Mouse (Mus musculus): Measurements from ENCODE around the gene Rnf144b. TPM values are rescaled to one million over a fixed set of nuclear protein-coding genes. Genes with fewer than 3 reads are reported as not detected.

Gene Rnf144b
- polyA plus RNA-seq, 1 experiment from 2014 or later: 0.91 TPM

GRCm38 (mm10) chr13:47135741-47136140, 13.3 kb downstream of the Rnf144b start:
- no peaks in the 10 kb centered on the region for H3K9me3 ChIP-seq (replicated peaks; ENCODE audit: control insufficient read depth, low read length)
- no peak overlapping the region for H3K9ac ChIP-seq (ENCODE audit: low read length)
- no peaks in the 10 kb centered on the region for H3K27me3 ChIP-seq (replicated peaks; ENCODE audit: control insufficient read depth, insufficient read depth, low read length)
- H3K4me2 ChIP-seq (ENCODE audit: low read length): no peak overlapping the region
- H3K4me1 ChIP-seq (ENCODE audit: control insufficient read depth, insufficient read depth, low read length): no peaks in the 10 kb centered on the region
- ATAC-seq (no peak), DNase-seq (ENCODE audit: low spot score) (no peak)
- 90% methylated on average over 7 of the region's 7 CpGs for WGBS
- H3K4me3 ChIP-seq (ENCODE audit: low read depth, low read length): no peak overlapping the region
- no peaks in the 10 kb centered on the region for H3K36me3 ChIP-seq (ENCODE audit: control insufficient read depth, insufficient read depth, low read length)
- no peak overlapping the region for H3K27ac ChIP-seq (ENCODE audit: low read depth, low read length)

GRCm38 (mm10) chr13:47142764-47143163, 20.3 kb downstream of the Rnf144b start:
- H3K27me3 ChIP-seq (replicated peaks; ENCODE audit: control insufficient read depth, insufficient read depth, low read length): no peaks in the 10 kb centered on the region
- no peak for DNase-seq (ENCODE audit: low spot score)
- no peak overlapping the region for H3K9ac ChIP-seq (ENCODE audit: low read length)
- WGBS: 92% methylated on average over 6 of the region's 6 CpGs
- H3K4me3 ChIP-seq (ENCODE audit: low read depth, low read length): no peak overlapping the region
- no peaks in the 10 kb centered on the region for H3K9me3 ChIP-seq (replicated peaks; ENCODE audit: control insufficient read depth, low read length)
- ATAC-seq: no peak
- H3K36me3 ChIP-seq (ENCODE audit: control insufficient read depth, insufficient read depth, low read length): no peaks in the 10 kb centered on the region
- no peak overlapping the region for H3K27ac ChIP-seq (ENCODE audit: low read depth, low read length)
- H3K4me1 ChIP-seq (ENCODE audit: control insufficient read depth, insufficient read depth, low read length): no peaks in the 10 kb centered on the region
- H3K4me2 ChIP-seq (ENCODE audit: low read length): no peak overlapping the region

- no peak overlapping the region for H3K4me3 ChIP-seq (ENCODE audit: low read depth, low read length)
- no peak for DNase-seq (ENCODE audit: low spot score)
- H3K9ac ChIP-seq (ENCODE audit: low read length): no peak overlapping the region
- H3K4me1 ChIP-seq (ENCODE audit: control insufficient read depth, insufficient read depth, low read length): no peaks in the 10 kb centered on the region
- whole genome bisulfite sequencing: 79% methylated on average over 9 of the region's 9 CpGs
- H3K36me3 ChIP-seq (ENCODE audit: control insufficient read depth, insufficient read depth, low read length): no peaks in the 10 kb centered on the region
- no peaks in the 10 kb centered on the region for H3K9me3 ChIP-seq (replicated peaks; ENCODE audit: control insufficient read depth, low read length)
- H3K27ac ChIP-seq (ENCODE audit: low read depth, low read length): no peak overlapping the region
- H3K27me3 ChIP-seq (replicated peaks; ENCODE audit: control insufficient read depth, insufficient read depth, low read length): no peaks in the 10 kb centered on the region
- ATAC-seq: no peak
- H3K4me2 ChIP-seq (ENCODE audit: low read length): no peak overlapping the region
Observed at GRCm38 (mm10) chr13:47145939-47146338, 23.5 kb downstream of the Rnf144b start.

DNA sequence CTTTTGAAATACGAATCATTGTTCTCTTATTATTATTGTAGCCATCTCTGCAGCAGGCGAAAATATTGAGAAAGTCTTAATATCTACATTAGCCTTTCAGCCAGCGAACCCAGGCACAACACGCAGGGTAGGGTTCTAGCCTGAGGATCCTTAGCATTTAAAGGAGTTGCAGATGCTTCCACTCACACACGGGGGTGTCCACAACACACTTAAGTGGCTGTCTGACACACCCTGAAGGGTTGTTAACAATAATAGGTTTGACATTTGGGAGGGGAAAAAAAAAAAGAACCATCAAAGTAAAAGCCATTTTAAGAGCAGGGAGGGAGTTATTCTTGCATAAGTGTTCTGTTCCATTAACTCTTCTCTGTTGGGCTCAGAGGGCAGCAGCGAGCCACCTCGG, 23.9 kb downstream of the Rnf144b start:
- Histone ChIP-seq H3K27me3 (replicated peaks; ENCODE audit: control insufficient read depth, insufficient read depth, low read length) (no peaks in the 10 kb centered on the region), H3K4me3 (ENCODE audit: low read depth, low read length) (no peak overlapping the region), H3K4me1 (ENCODE audit: control insufficient read depth, insufficient read depth, low read length) (no peaks in the 10 kb centered on the region), H3K4me2 (ENCODE audit: low read length) (no peak overlapping the region), H3K9me3 (replicated peaks; ENCODE audit: control insufficient read depth, low read length) (no peaks in the 10 kb centered on the region), H3K9ac (ENCODE audit: low read length) (no peak overlapping the region), H3K36me3 (ENCODE audit: control insufficient read depth, insufficient read depth, low read length) (no peaks in the 10 kb centered on the region), H3K27ac (ENCODE audit: low read depth, low read length) (no peak overlapping the region)
- 78% methylated on average over 7 of the region's 7 CpGs for WGBS
- ATAC-seq (no peak), DNase-seq (ENCODE audit: low spot score) (no peak)

GRCm38 (mm10) chr13:47148573-47148972, 26.1 kb downstream of the Rnf144b start:
- no peak for DNase-seq (ENCODE audit: low spot score)
- H3K36me3 ChIP-seq (ENCODE audit: control insufficient read depth, insufficient read depth, low read length): no peaks in the 10 kb centered on the region
- no peak overlapping the region for H3K4me2 ChIP-seq (ENCODE audit: low read length)
- no peaks in the 10 kb centered on the region for H3K27me3 ChIP-seq (replicated peaks; ENCODE audit: control insufficient read depth, insufficient read depth, low read length)
- H3K27ac ChIP-seq (ENCODE audit: low read depth, low read length): no peak overlapping the region
- H3K4me3 ChIP-seq (ENCODE audit: low read depth, low read length): no peak overlapping the region
- H3K4me1 ChIP-seq (ENCODE audit: control insufficient read depth, insufficient read depth, low read length): no peaks in the 10 kb centered on the region
- 61% methylated on average over 11 of the region's 11 CpGs for WGBS
- no peak for ATAC-seq
- no peaks in the 10 kb centered on the region for H3K9me3 ChIP-seq (replicated peaks; ENCODE audit: control insufficient read depth, low read length)
- H3K9ac ChIP-seq (ENCODE audit: low read length): no peak overlapping the region

DNA sequence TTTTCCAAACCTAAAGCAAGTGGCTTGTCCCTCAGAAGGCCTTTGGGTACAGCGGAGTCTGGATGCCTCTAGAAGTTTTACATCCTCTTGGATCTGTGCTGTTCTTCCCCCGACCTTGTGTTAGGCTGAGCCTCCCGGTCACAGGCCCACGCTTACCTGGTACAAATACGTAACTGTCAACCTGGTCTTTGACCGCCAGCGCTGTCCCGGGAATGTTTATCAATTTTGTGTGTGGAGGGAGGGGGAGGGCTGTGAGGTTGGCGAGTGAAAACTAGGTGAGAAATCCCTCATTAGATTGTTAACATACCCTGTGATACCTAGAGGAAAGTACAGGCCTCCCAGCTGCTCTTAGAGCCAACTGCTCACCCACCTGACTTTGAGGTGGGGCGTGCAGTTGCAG, 27.5 kb downstream of the Rnf144b start:
- Histone ChIP-seq H3K4me2 (ENCODE audit: low read length) (no peak overlapping the region), H3K9me3 (replicated peaks; ENCODE audit: control insufficient read depth, low read length) (no peaks in the 10 kb centered on the region), H3K4me3 (ENCODE audit: low read depth, low read length) (no peak overlapping the region), H3K36me3 (ENCODE audit: control insufficient read depth, insufficient read depth, low read length) (no peaks in the 10 kb centered on the region), H3K27me3 (replicated peaks; ENCODE audit: control insufficient read depth, insufficient read depth, low read length) (no peaks in the 10 kb centered on the region), H3K9ac (ENCODE audit: low read length) (no peak overlapping the region), H3K4me1 (ENCODE audit: control insufficient read depth, insufficient read depth, low read length) (no peaks in the 10 kb centered on the region), H3K27ac (ENCODE audit: low read depth, low read length) (no peak overlapping the region)
- 93% methylated on average over 10 of the region's 10 CpGs for WGBS
- DNase-seq (ENCODE audit: low spot score): no peak
- no peak for ATAC-seq

GRCm38 (mm10) chr13:47151060-47151459, 28.6 kb downstream of the Rnf144b start:
- no peak overlapping the region for H3K4me2 ChIP-seq (ENCODE audit: low read length)
- WGBS: 91% methylated on average over 14 of the region's 14 CpGs
- no peaks in the 10 kb centered on the region for H3K4me1 ChIP-seq (ENCODE audit: control insufficient read depth, insufficient read depth, low read length)
- H3K9ac ChIP-seq (ENCODE audit: low read length): no peak overlapping the region
- ATAC-seq (no peak), DNase-seq (ENCODE audit: low spot score) (no peak)
- H3K27ac ChIP-seq (ENCODE audit: low read depth, low read length): no peak overlapping the region
- H3K9me3 ChIP-seq (replicated peaks; ENCODE audit: control insufficient read depth, low read length): no peaks in the 10 kb centered on the region
- H3K27me3 ChIP-seq (replicated peaks; ENCODE audit: control insufficient read depth, insufficient read depth, low read length): no peaks in the 10 kb centered on the region
- H3K4me3 ChIP-seq (ENCODE audit: low read depth, low read length): no peak overlapping the region
- H3K36me3 ChIP-seq (ENCODE audit: control insufficient read depth, insufficient read depth, low read length): no peaks in the 10 kb centered on the region

- Histone ChIP-seq H3K4me2 (ENCODE audit: low read length) (no peak overlapping the region), H3K9me3 (replicated peaks; ENCODE audit: control insufficient read depth, low read length) (no peaks in the 10 kb centered on the region), H3K4me1 (ENCODE audit: control insufficient read depth, insufficient read depth, low read length) (no peaks in the 10 kb centered on the region), H3K9ac (ENCODE audit: low read length) (no peak overlapping the region), H3K27me3 (replicated peaks; ENCODE audit: control insufficient read depth, insufficient read depth, low read length) (no peaks in the 10 kb centered on the region), H3K27ac (ENCODE audit: low read depth, low read length) (no peak overlapping the region), H3K36me3 (ENCODE audit: control insufficient read depth, insufficient read depth, low read length) (no peaks in the 10 kb centered on the region), H3K4me3 (ENCODE audit: low read depth, low read length) (no peak overlapping the region)
- WGBS: 26% methylated on average over 7 of the region's 7 CpGs
- peak; percentile 93 for DNase-seq (ENCODE audit: low spot score)
- peak; percentile 70 for ATAC-seq
Observed at GRCm38 (mm10) chr13:47152390-47152789, 29.9 kb downstream of the Rnf144b start.

DNA sequence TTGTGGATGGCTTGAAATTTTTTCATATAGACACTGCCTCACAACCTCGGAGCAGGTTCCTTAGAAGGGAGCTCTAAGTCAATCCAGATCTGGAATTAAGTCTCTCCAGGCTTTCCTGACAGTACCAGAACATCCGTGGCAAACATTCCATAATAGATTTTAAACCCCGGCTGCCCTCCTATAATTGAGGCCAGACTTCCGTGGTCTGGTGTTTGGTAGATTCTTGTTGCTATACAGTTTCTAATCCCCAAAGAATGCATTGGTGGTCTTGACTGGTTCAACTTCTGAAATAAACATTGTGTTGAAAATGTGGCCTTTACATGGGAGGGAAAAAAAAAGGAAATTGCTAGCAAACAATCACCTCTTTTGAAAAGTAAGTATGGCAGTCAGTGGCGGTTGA, 30.8 kb downstream of the Rnf144b start:
- Histone ChIP-seq H3K27me3 (replicated peaks; ENCODE audit: control insufficient read depth, insufficient read depth, low read length) (no peaks in the 10 kb centered on the region), H3K9ac (ENCODE audit: low read length) (no peak overlapping the region), H3K4me3 (ENCODE audit: low read depth, low read length) (no peak overlapping the region), H3K4me2 (ENCODE audit: low read length) (no peak overlapping the region), H3K36me3 (ENCODE audit: control insufficient read depth, insufficient read depth, low read length) (no peaks in the 10 kb centered on the region), H3K4me1 (ENCODE audit: control insufficient read depth, insufficient read depth, low read length) (no peaks in the 10 kb centered on the region), H3K9me3 (replicated peaks; ENCODE audit: control insufficient read depth, low read length) (no peaks in the 10 kb centered on the region), H3K27ac (ENCODE audit: low read depth, low read length) (no peak overlapping the region)
- ATAC-seq: no peak
- WGBS: 67% methylated on average over 5 of the region's 5 CpGs
- no peak for DNase-seq (ENCODE audit: low spot score)
